Mouse (Mus musculus): Measurements from ENCODE around the gene Rerg. TPM values are rescaled to one million over a fixed set of nuclear protein-coding genes. Genes with fewer than 3 reads are reported as not detected.

Gene Rerg
- polyA plus RNA-seq (2015; fragmentation: Nextera tagmentation; extraction: Ambion mirVana) = 39.8 and 91.8 TPM in 2 replicates

GRCm38 (mm10) chr6:137170226-137170625, at the start of gene Rerg:
Rerg (minus strand) TSS chr6:137170497.

Other genes with a start within 250 kb of the Rerg start
- 0.18 and 0.61 TPM in 2 replicates for gene Erp27, start 248.3 kb downstream of the Rerg start, polyA plus RNA-seq (2015; fragmentation: Nextera tagmentation; extraction: Ambion mirVana)
- gene Pde6h, start 246.7 kb downstream of the Rerg start, polyA plus RNA-seq (2015; fragmentation: Nextera tagmentation; extraction: Ambion mirVana) = 1.3 and 1.7 TPM in 2 replicates
- gene Arhgdib, start 228.6 kb downstream of the Rerg start, polyA plus RNA-seq (2015; fragmentation: Nextera tagmentation; extraction: Ambion mirVana) = 88.0 and 130 TPM in 2 replicates
- gene Ptpro, start 81.8 kb upstream of the Rerg start, polyA plus RNA-seq (2015; fragmentation: Nextera tagmentation; extraction: Ambion mirVana) = 3.0 and 5.0 TPM in 2 replicates

All from adrenal gland, postnatal 0 days (tissue).